Mouse (Mus musculus) mammary gland, adult 2 months (tissue): ENCODE results near the gene Tex38. TPM values are rescaled to one million over a fixed set of nuclear protein-coding genes. Genes with fewer than 3 reads are reported as not detected.

Experiments
- polyA plus RNA-seq: library from polyadenylated mRNA; depleted of rRNA; stranded (reverse); fragments of >200 nt; gene quantifications from 2 replicates; pipeline ENCODE4 v1.2.3, GENCODE M21; 2012; ENCODE audit warnings: low replicate concordance; rRNA removed

Tex38 gene
- 0.57 TPM in 1 of 2 replicates, not detected in the other for polyA plus RNA-seq

GRCm38 (mm10) chr4:115780918-115781317 is at the start of gene Tex38:
TSS of gene Tex38 (minus strand) at chr4:115781018.

GRCm38 (mm10) chr4:115827888-115828571 is 47.2 kb upstream of the Tex38 start, which contains the start of gene Mob3c:
TSS of gene Mob3c (plus strand) at chr4:115828092.

GRCm38 (mm10) chr4:115784769-115785510 is 4.1 kb upstream of the Tex38 start, which contains the start of gene Atpaf1:
TSS of gene Atpaf1 (plus strand) at chr4:115784812.

GRCm38 (mm10) chr4:115737551-115738041 is 43.2 kb downstream of the Tex38 start, which contains the start of gene Efcab14:
TSS of gene Efcab14 (plus strand) at chr4:115737744.

Other genes starting within 250 kb of the Tex38 start
- gene Cyp4a31, start 217.4 kb downstream of the Tex38 start, polyA plus RNA-seq = 0.11 and 0.24 TPM in 2 replicates
- 0.17 TPM in 1 of 2 replicates, not detected in the other for gene Cyp4a32, start 180.0 kb downstream of the Tex38 start, polyA plus RNA-seq
- gene Cyp4b1, start 133.3 kb downstream of the Tex38 start, polyA plus RNA-seq = 84.3 and 145 TPM in 2 replicates
- gene Efcab14, start 43.3 kb downstream of the Tex38 start, polyA plus RNA-seq = 31.3 and 32.9 TPM in 2 replicates
- gene Atpaf1, start 3.8 kb upstream of the Tex38 start, polyA plus RNA-seq = 22.8 and 39.5 TPM in 2 replicates
- gene Mob3c, start 47.1 kb upstream of the Tex38 start, polyA plus RNA-seq = 24.5 and 44.3 TPM in 2 replicates
- gene Mknk1, start 58.2 kb upstream of the Tex38 start, polyA plus RNA-seq = 65.7 and 87.5 TPM in 2 replicates
- gene Kncn, start 103.4 kb upstream of the Tex38 start, polyA plus RNA-seq = 0.07 TPM in 1 of 2 replicates, not detected in the other
- gene 6430628N08Rik, start 109.6 kb upstream of the Tex38 start, polyA plus RNA-seq = not detected in 2 replicates
- gene Dmbx1, start 158.9 kb upstream of the Tex38 start, polyA plus RNA-seq = not detected in 2 replicates
- gene Faah, start 236.9 kb upstream of the Tex38 start, polyA plus RNA-seq = 20.3 and 35.2 TPM in 2 replicates